Mouse (Mus musculus): ENCODE measurements around the gene Pla2g4e. TPM values are rescaled to one million over a fixed set of nuclear protein-coding genes. Genes with fewer than 3 reads are reported as not detected.

The Pla2g4e gene
- polyA plus RNA-seq, 1 experiment from 2014 or later: not detected

- Histone ChIP-seq H3K4me3 (replicated peaks; ENCODE audit: low read depth, low read length) (no peak overlapping the region), H3K27me3 (ENCODE audit: insufficient read depth, low read length) (no peaks in the 10 kb centered on the region), H3K27ac (no peak overlapping the region), H3K4me1 (replicated peaks; ENCODE audit: insufficient read depth, low read length) (no peaks in the 10 kb centered on the region), H3K9ac (ENCODE audit: low read depth, low read length) (no peak overlapping the region), H3K9me3 (replicated peaks; ENCODE audit: low read length) (no peaks in the 10 kb centered on the region), H3K4me2 (ENCODE audit: low read length) (no peak overlapping the region), H3K36me3 (ENCODE audit: insufficient read depth, low read length) (no peaks in the 10 kb centered on the region)
- DNase-seq (ENCODE audit: low spot score) (no peak), ATAC-seq (replicated peaks; ENCODE audit: low FRiP score, low read depth) (no peak)
- TF ChIP-seq CTCF (IDR thresholded peaks at IDR 0.05; ENCODE audit: low read depth): no peak
These were observed 110.6 kb downstream of the Pla2g4e start for GRCm38 (mm10) chr2:120134453-120135075.

GRCm38 (mm10) chr2:120131881-120132280 is 113.3 kb downstream of the Pla2g4e start:
- no peak overlapping the region for H3K4me3 ChIP-seq (replicated peaks; ENCODE audit: low read depth, low read length)
- ATAC-seq (replicated peaks; ENCODE audit: low FRiP score, low read depth) (no peak), DNase-seq (ENCODE audit: low spot score) (no peak)
- no peaks in the 10 kb centered on the region for H3K27me3 ChIP-seq (ENCODE audit: insufficient read depth, low read length)
- no peak overlapping the region for H3K27ac ChIP-seq
- H3K9me3 ChIP-seq (replicated peaks; ENCODE audit: low read length): no peaks in the 10 kb centered on the region
- no peak overlapping the region for H3K9ac ChIP-seq (ENCODE audit: low read depth, low read length)
- H3K4me1 ChIP-seq (replicated peaks; ENCODE audit: insufficient read depth, low read length): peaks cover 10% of the 10 kb centered on the region; the same call in 1 of the 2 replicates
- no peak overlapping the region for H3K4me2 ChIP-seq (ENCODE audit: low read length)
- TF ChIP-seq CTCF (IDR thresholded peaks at IDR 0.05; ENCODE audit: low read depth): no peak
- whole genome bisulfite sequencing: 61% methylated on average over 1 of the region's 1 CpGs
- H3K36me3 ChIP-seq (ENCODE audit: insufficient read depth, low read length): no peaks in the 10 kb centered on the region

GRCm38 (mm10) chr2:120129252-120129908 is 115.8 kb downstream of the Pla2g4e start:
- no peak for TF ChIP-seq CTCF (IDR thresholded peaks at IDR 0.05; ENCODE audit: low read depth)

GRCm38 (mm10) chr2:120128611-120129051 is 116.5 kb downstream of the Pla2g4e start:
- no peak for TF ChIP-seq CTCF (IDR thresholded peaks at IDR 0.05; ENCODE audit: low read depth)
- DNase-seq (ENCODE audit: low spot score): peak; percentile 76
- Histone ChIP-seq H3K4me3 (replicated peaks; ENCODE audit: low read depth, low read length) (no peak overlapping the region), H3K27ac (peak overlapping the region; percentile 74), H3K9ac (ENCODE audit: low read depth, low read length) (0 out of 2 replicates have a peak overlapping the region, but pooled peaks have one; percentile 14), H3K27me3 (ENCODE audit: insufficient read depth, low read length) (no peaks in the 10 kb centered on the region), H3K9me3 (replicated peaks; ENCODE audit: low read length) (no peaks in the 10 kb centered on the region), H3K36me3 (ENCODE audit: insufficient read depth, low read length) (no peaks in the 10 kb centered on the region), H3K4me2 (ENCODE audit: low read length) (no peak overlapping the region), H3K4me1 (replicated peaks; ENCODE audit: insufficient read depth, low read length) (peaks cover 21% of the 10 kb centered on the region)
- no peak for ATAC-seq (replicated peaks; ENCODE audit: low FRiP score, low read depth)
- 44% methylated on average over 1 of the region's 1 CpGs for WGBS

More at GRCm38 (mm10) chr2:120129252-120129908, 115.8 kb downstream of the Pla2g4e start:
- DNase-seq (ENCODE audit: low spot score): no peak
- no peaks in the 10 kb centered on the region for H3K27me3 ChIP-seq (ENCODE audit: insufficient read depth, low read length)
- H3K9me3 ChIP-seq (replicated peaks; ENCODE audit: low read length): no peaks in the 10 kb centered on the region
- H3K36me3 ChIP-seq (ENCODE audit: insufficient read depth, low read length): no peaks in the 10 kb centered on the region
- WGBS: 57% methylated on average over 8 of the region's 8 CpGs
- no peak overlapping the region for H3K4me3 ChIP-seq (replicated peaks; ENCODE audit: low read depth, low read length)
- no peak overlapping the region for H3K4me2 ChIP-seq (ENCODE audit: low read length)
- peak overlapping the region; percentile 74 for H3K27ac ChIP-seq
- H3K9ac ChIP-seq (ENCODE audit: low read depth, low read length): no peak overlapping the region
- ATAC-seq (replicated peaks; ENCODE audit: low FRiP score, low read depth): no peak
- peaks cover 16% of the 10 kb centered on the region for H3K4me1 ChIP-seq (replicated peaks; ENCODE audit: insufficient read depth, low read length)

- no peaks in the 10 kb centered on the region for H3K27me3 ChIP-seq (ENCODE audit: insufficient read depth, low read length)
- no peak for ATAC-seq (replicated peaks; ENCODE audit: low FRiP score, low read depth)
- H3K4me1 ChIP-seq (replicated peaks; ENCODE audit: insufficient read depth, low read length): peaks cover 21% of the 10 kb centered on the region
- no peak overlapping the region for H3K4me3 ChIP-seq (replicated peaks; ENCODE audit: low read depth, low read length)
- H3K4me2 ChIP-seq (ENCODE audit: low read length): no peak overlapping the region
- H3K27ac ChIP-seq: peak overlapping the region; percentile 74
- DNase-seq (ENCODE audit: low spot score): no peak
- H3K9ac ChIP-seq (ENCODE audit: low read depth, low read length): no peak overlapping the region
- no peak for TF ChIP-seq CTCF (IDR thresholded peaks at IDR 0.05; ENCODE audit: low read depth)
- no peaks in the 10 kb centered on the region for H3K36me3 ChIP-seq (ENCODE audit: insufficient read depth, low read length)
- H3K9me3 ChIP-seq (replicated peaks; ENCODE audit: low read length): no peaks in the 10 kb centered on the region
These were observed 117.1 kb downstream of the Pla2g4e start for GRCm38 (mm10) chr2:120128011-120128410.

GRCm38 (mm10) chr2:120126901-120127300 is 118.2 kb downstream of the Pla2g4e start:
- H3K27ac ChIP-seq: no peak overlapping the region
- H3K4me3 ChIP-seq (replicated peaks; ENCODE audit: low read depth, low read length): no peak overlapping the region
- no peaks in the 10 kb centered on the region for H3K27me3 ChIP-seq (ENCODE audit: insufficient read depth, low read length)
- H3K36me3 ChIP-seq (ENCODE audit: insufficient read depth, low read length): no peaks in the 10 kb centered on the region
- DNase-seq (ENCODE audit: low spot score) (no peak), ATAC-seq (replicated peaks; ENCODE audit: low FRiP score, low read depth) (no peak)
- peaks cover 21% of the 10 kb centered on the region for H3K4me1 ChIP-seq (replicated peaks; ENCODE audit: insufficient read depth, low read length)
- no peaks in the 10 kb centered on the region for H3K9me3 ChIP-seq (replicated peaks; ENCODE audit: low read length)
- 77% methylated on average over 1 of the region's 1 CpGs for WGBS
- no peak overlapping the region for H3K9ac ChIP-seq (ENCODE audit: low read depth, low read length)
- TF ChIP-seq CTCF (IDR thresholded peaks at IDR 0.05; ENCODE audit: low read depth): no peak
- H3K4me2 ChIP-seq (ENCODE audit: low read length): no peak overlapping the region
